Mouse (Mus musculus) C2C12 (cell line): ENCODE data around the gene Gm35549.

Experiments
- CEBPB ChIP-seq: IDR thresholded peaks from one replicate; pipeline ENCODE4 v1.6.1; 2011; ENCODE audit warnings: low read depth, mild to moderate bottlenecking, control low read depth, moderate library complexity
- CTCF ChIP-seq: IDR thresholded peaks from one replicate; pipeline ENCODE4 v1.5.1; 2011; ENCODE audit not compliant: control insufficient read depth, insufficient read depth, insufficient read length
- MAX ChIP-seq: IDR thresholded peaks from one replicate; pipeline ENCODE4 v1.6.1; 2011; ENCODE audit warnings: mild to moderate bottlenecking, control low read depth
- MYOD1 ChIP-seq: IDR thresholded peaks from one replicate; pipeline ENCODE4 v1.6.1; 2011; ENCODE audit warnings: low read depth; ENCODE audit not compliant: control insufficient read depth, insufficient read length
- USF1 ChIP-seq: IDR thresholded peaks from one replicate; pipeline ENCODE4 v1.6.1; 2011; ENCODE audit warnings: low read depth, mild to moderate bottlenecking, control low read depth, moderate library complexity

DNA sequence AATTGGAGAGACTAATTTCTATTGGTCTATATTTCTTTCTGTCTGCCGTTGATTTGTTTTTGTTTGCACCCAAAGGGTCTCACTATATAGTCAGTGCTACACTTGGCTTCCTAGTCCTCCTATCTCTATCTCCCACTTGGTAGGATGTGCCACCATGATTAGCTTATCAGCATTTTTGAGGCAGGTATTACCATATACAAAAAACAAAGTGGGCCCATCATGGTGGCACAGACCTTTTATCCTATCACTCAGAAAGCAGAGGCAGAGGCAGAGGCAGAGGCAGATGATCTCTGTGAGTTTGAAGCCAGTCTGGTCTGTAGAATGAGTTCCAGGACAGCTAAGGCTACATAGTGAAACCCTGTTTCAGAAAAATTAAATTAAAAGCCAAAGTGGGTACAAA, 57.3 kb downstream of the Gm35549 start:
- no peak for TF ChIP-seq CTCF
- TF ChIP-seq MYOD1 = no peak
- no peak for TF ChIP-seq USF1
- no peak for TF ChIP-seq MAX
- TF ChIP-seq CEBPB = no peak
